ENCODE assay signal across 23 mouse cellular contexts in the genomic region with DNA sequence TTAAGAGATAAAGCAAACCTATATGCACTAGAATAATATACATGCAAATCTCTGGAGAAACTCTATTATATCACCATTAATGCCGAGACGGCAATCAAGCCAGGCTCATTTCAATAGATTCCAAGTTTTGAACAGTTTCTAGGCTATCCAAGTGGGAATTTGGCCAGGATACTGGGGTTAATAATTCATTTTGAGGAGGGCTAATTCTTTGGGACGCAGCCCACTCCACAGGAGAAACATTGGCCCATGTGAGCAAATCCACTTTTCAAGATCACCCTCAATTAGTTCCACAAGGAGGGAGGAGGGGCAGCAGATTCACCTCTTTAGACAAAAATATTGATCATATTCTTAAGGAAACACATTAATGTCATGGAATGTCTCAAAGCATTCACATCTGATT.
DNase-seq lines count a peak whose midpoint lies in the region; ATAC-seq and TF ChIP-seq lines count a peak whose summit lies in the region.
"Had no signal": no experiment of that assay in that cellular context is flagged by ENCODE, and none has a peak within 500 bp of the region (broad histone marks: within the 10 kb centered on the region; RNA-seq: fewer than 3 reads in every experiment).

No protein-coding gene starts in this region.

- no peak for ATAC-seq in forebrain, embryonic 15.5 days (replicated peaks)
- 0 out of 2 replicates have a peak, but pooled peaks have one; percentile 24 for ATAC-seq in hindbrain, postnatal 0 days
- ATAC-seq: intestine, postnatal 0 days; midbrain, embryonic 13.5 days had no signal

- no peaks in the 10 kb centered on the region; the same call in 1 of the 2 replicates for H3K36me3 ChIP-seq in forebrain, embryonic 15.5 days
- 0 out of 2 replicates have a peak, but pooled peaks cover 8% of the 10 kb centered on the region for H3K36me3 ChIP-seq in forebrain, embryonic 10.5 days (replicated peaks)
- H3K36me3 ChIP-seq in hindbrain, postnatal 0 days (ENCODE audit: insufficient read depth, low read length) = no peaks in the 10 kb centered on the region
- H3K36me3 ChIP-seq in hindbrain, embryonic 10.5 days = peaks cover 23% of the 10 kb centered on the region
- H3K36me3 ChIP-seq: G1E; hindbrain, embryonic 15.5 days; liver, embryonic 13.5 days; neural tube, embryonic 12.5 days had no signal

- no peak overlapping the region for H3K4me2 ChIP-seq in forebrain, embryonic 15.5 days (replicated peaks)
- no peak overlapping the region for H3K4me2 ChIP-seq in hindbrain, postnatal 0 days (ENCODE audit: low read depth, low read length)
- H3K4me2 ChIP-seq: hindbrain, embryonic 15.5 days; liver, embryonic 13.5 days; midbrain, embryonic 13.5 days; neural tube, embryonic 12.5 days had no signal

- H3K9me3 ChIP-seq in forebrain, embryonic 15.5 days = no peaks in the 10 kb centered on the region
- no peaks in the 10 kb centered on the region for H3K9me3 ChIP-seq in forebrain, embryonic 10.5 days
- H3K9me3 ChIP-seq in hindbrain, postnatal 0 days (ENCODE audit: low read length) = no peaks in the 10 kb centered on the region
- H3K9me3 ChIP-seq in hindbrain, embryonic 10.5 days = no peaks in the 10 kb centered on the region
- H3K9me3 ChIP-seq: heart, embryonic 10.5 days; hindbrain, embryonic 15.5 days; liver, embryonic 13.5 days; midbrain, embryonic 13.5 days; neural tube, embryonic 12.5 days had no signal

- H3K4me1 ChIP-seq in forebrain, embryonic 15.5 days = peaks cover 36% of the 10 kb centered on the region
- no peaks in the 10 kb centered on the region for H3K4me1 ChIP-seq in forebrain, embryonic 10.5 days
- H3K4me1 ChIP-seq in hindbrain, postnatal 0 days (ENCODE audit: insufficient read depth, low read length) = no peaks in the 10 kb centered on the region; the same call in 1 of the 2 replicates
- no peaks in the 10 kb centered on the region for H3K4me1 ChIP-seq in hindbrain, embryonic 10.5 days (replicated peaks)
- H3K4me1 ChIP-seq: liver, embryonic 13.5 days; megakaryocyte, embryonic 14.5 days; midbrain, embryonic 13.5 days; neural tube, embryonic 12.5 days had no signal

- H3K27ac ChIP-seq in forebrain, embryonic 15.5 days (replicated peaks) = peak overlapping the region; percentile 69; the same call in 1 of the 2 replicates
- H3K27ac ChIP-seq in forebrain, embryonic 10.5 days = no peak overlapping the region
- H3K27ac ChIP-seq in hindbrain, postnatal 0 days = no peak overlapping the region
- no peak overlapping the region for H3K27ac ChIP-seq in hindbrain, embryonic 10.5 days
- H3K27ac ChIP-seq: gastrocnemius, adult 2 months; heart, embryonic 10.5 days; liver, embryonic 13.5 days; midbrain, embryonic 13.5 days; neural tube, embryonic 12.5 days had no signal

- WGBS in forebrain, embryonic 15.5 days = 30% methylated on average over 3 of the region's 3 CpGs
- WGBS in forebrain, embryonic 10.5 days = 93% methylated on average over 3 of the region's 3 CpGs
- 34% methylated on average over 3 of the region's 3 CpGs for WGBS in hindbrain, postnatal 0 days
- WGBS in hindbrain, embryonic 10.5 days = 92% methylated on average over 3 of the region's 3 CpGs

- no peak overlapping the region for H3K4me3 ChIP-seq in forebrain, embryonic 15.5 days
- no peak overlapping the region for H3K4me3 ChIP-seq in forebrain, embryonic 10.5 days
- H3K4me3 ChIP-seq in hindbrain, postnatal 0 days (ENCODE audit: low read length) = no peak overlapping the region
- H3K4me3 ChIP-seq in hindbrain, embryonic 10.5 days = no peak overlapping the region
- H3K4me3 ChIP-seq: gastrocnemius, adult 2 months; heart, embryonic 10.5 days; hindbrain, embryonic 15.5 days; liver, embryonic 13.5 days; megakaryocyte, embryonic 14.5 days; midbrain, embryonic 13.5 days; neural tube, embryonic 12.5 days had no signal

- TF ChIP-seq CTCF in hindbrain, postnatal 0 days (IDR thresholded peaks at IDR 0.05; ENCODE audit: low read depth) = no peak

- no peak overlapping the region for H3K9ac ChIP-seq in forebrain, embryonic 15.5 days (replicated peaks)
- H3K9ac ChIP-seq in hindbrain, postnatal 0 days (replicated peaks; ENCODE audit: low read length) = no peak overlapping the region
- H3K9ac ChIP-seq: hindbrain, embryonic 15.5 days; liver, embryonic 13.5 days; midbrain, embryonic 13.5 days; neural tube, embryonic 12.5 days had no signal

- no peaks in the 10 kb centered on the region for H3K27me3 ChIP-seq in forebrain, embryonic 15.5 days
- H3K27me3 ChIP-seq in forebrain, embryonic 10.5 days (ENCODE audit: poor library complexity, severe bottlenecking) = no peaks in the 10 kb centered on the region
- no peaks in the 10 kb centered on the region for H3K27me3 ChIP-seq in hindbrain, postnatal 0 days (ENCODE audit: insufficient read depth, low read length)
- no peaks in the 10 kb centered on the region for H3K27me3 ChIP-seq in hindbrain, embryonic 10.5 days (ENCODE audit: insufficient read depth, poor library complexity, severe bottlenecking)
- H3K27me3 ChIP-seq: CH12.LX; hindbrain, embryonic 15.5 days; liver, embryonic 13.5 days; megakaryocyte, embryonic 14.5 days; midbrain, embryonic 13.5 days; neural tube, embryonic 12.5 days had no signal

- intact Hi-C loops in left cerebral cortex, postnatal 4 days (cut with DNase I) = no loop called here

- no peak for DNase-seq in forebrain, embryonic 10.5 days (ENCODE audit: extremely low spot score, low spot score)
- peak; percentile 73 for DNase-seq in hindbrain, postnatal 0 days (ENCODE audit: low spot score)
- DNase-seq in hindbrain, embryonic 10.5 days (ENCODE audit: low spot score) = no peak
- peak; percentile 65 for DNase-seq in left cerebral cortex, postnatal 4 days
- no peak for DNase-seq in left cerebral cortex, adult 18-20 months (ENCODE audit: low spot score in 2 of 2)
- peak; percentile 27 for DNase-seq in Muller cell, postnatal 12 days (ENCODE audit: inconsistent ontology term)
- no peak for DNase-seq in spleen, postnatal 4 days (ENCODE audit: low spot score in 2 of 2)
- DNase-seq: adrenal gland, adult 2 months; B cell, adult 2 months; liver, embryonic 13.5 days; lung, adult 2 months; lung, postnatal 36 days; thymus, postnatal 14 days had no signal

Comparison
In these comparisons a context has a peak if more than half of its experiments do, and no peak if none do; other contexts are left out.
1. DNase-seq: peak in hindbrain, postnatal 0 days (single experiment), left cerebral cortex, postnatal 4 days (single experiment) and Muller cell, postnatal 12 days (single experiment); none in forebrain, embryonic 10.5 days (single experiment), hindbrain, embryonic 10.5 days (single experiment), left cerebral cortex, adult 18-20 months (0 of 2) and spleen, postnatal 4 days (0 of 2).